Mouse (Mus musculus): Measurements from ENCODE around the gene Kidins220.

Kidins220 gene

DNA sequence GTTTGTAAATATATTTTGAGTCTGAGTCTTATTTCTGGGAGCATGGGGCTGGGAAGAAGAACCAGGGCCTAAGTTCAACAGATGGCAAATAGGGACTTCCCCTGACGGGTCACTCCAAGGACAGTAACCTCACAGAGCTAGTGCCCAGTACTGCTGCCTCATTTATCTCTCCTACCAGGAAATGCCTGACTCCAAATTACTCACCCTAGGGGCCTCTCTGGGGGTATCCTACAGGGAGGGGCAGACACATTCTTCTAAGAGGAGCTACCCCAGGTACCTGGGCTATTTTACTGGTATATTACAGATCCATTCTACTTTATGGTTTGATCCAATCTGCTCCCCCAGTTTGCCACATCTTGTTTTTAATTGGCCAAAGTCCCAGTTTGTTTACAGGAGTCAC, 114.7 kb downstream of the Kidins220 start:
- in situ Hi-C loops (cut with MboI, MseI) = loop anchor here (5.0 to 25.0 kb wide), 2 partner anchors 983 to 1198 kb away; no protein-coding TSS in a partner anchor

DNA sequence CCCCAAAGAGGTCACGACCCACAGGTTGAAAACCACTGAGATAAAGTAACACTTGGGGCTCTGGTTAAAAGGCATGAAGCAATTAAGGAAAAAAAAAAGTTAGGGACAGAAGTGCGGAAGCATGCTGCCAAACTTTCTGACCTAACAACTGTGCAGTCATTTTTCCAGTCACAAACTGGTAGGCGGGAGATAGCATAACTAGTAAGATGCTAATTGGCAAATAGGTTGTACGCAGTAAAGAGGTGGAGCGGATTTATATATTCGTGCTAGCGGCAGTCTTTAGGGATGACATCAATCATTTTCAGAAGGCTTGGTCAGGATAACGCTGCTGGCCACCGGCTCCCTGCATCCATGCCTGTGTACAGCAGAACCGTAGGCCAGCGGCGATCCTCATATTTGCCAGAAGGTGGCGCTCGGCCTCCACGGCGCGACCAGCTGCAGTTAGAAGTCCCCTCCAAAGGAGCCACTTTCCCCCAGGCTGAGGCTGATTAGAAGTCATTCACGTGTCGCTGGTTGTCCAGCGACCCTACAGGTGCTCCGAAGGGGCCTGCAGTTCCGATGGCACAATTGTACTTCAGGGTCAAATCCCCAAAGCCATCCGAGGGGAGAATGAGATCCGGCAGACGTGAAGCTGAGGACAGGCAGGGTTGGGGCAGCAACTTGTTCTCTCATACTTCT, 117.4 kb downstream of the Kidins220 start:
- in situ Hi-C loops (cut with MboI, MseI) = loop anchor here (5.0 to 25.0 kb wide), 3 partner anchors 95 to 1195 kb away; no protein-coding TSS in a partner anchor

DNA sequence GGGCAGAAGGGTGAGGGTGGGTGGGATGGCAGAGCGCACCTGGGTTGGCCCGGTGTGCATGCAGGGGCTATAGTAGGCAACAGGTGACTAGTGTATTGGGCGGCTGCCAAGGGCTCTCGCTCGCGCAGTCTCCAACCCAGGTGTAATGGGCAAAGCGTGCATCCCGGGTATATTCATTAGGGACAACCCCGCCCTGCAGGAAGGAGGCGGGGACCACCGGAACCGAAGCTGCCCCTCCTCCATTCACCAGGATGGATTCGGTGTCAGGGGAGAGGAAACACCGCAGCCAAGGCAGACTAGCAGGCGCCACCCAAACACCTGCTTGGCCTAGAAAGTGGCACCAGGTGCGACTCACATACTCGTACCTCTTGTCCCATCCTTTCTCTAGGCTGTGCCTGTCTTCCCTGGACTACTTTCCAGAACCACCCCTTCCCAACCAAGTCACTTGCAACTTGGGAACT, 118.1 kb downstream of the Kidins220 start:
- in situ Hi-C loops (cut with MboI, MseI) = loop anchor here (5.0 to 25.0 kb wide), 3 partner anchors 95 to 1195 kb away; no protein-coding TSS in a partner anchor

DNA sequence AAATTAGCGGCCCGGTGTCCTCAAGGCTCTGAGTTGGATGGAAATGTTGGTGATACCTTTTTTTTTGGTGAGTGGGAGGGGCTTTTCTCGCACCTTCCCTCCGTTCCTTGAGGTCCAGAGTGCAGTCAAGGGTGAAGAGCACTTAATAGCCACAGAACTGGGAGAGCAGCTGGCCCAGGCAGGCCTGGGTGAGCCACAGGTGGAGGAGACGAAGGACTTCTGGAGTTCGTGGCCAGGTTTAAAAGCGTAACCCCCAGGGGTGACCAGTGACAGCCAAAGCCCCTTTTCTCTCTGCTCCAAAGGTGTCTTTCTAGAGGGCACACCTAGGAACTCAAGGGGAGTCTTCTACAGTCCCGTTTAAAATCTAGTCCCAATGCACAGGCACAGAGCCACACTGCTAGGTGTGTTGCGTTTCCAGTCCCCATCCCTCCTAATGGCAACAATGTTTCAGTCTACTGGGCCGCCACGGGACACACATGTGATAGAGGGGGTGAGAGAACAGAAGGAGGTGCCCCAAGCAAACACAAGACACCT, 118.6 kb downstream of the Kidins220 start:
- in situ Hi-C loops (cut with MboI, MseI) = loop anchor here (5.0 to 25.0 kb wide), 3 partner anchors 94 to 1194 kb away; no protein-coding TSS in a partner anchor

DNA sequence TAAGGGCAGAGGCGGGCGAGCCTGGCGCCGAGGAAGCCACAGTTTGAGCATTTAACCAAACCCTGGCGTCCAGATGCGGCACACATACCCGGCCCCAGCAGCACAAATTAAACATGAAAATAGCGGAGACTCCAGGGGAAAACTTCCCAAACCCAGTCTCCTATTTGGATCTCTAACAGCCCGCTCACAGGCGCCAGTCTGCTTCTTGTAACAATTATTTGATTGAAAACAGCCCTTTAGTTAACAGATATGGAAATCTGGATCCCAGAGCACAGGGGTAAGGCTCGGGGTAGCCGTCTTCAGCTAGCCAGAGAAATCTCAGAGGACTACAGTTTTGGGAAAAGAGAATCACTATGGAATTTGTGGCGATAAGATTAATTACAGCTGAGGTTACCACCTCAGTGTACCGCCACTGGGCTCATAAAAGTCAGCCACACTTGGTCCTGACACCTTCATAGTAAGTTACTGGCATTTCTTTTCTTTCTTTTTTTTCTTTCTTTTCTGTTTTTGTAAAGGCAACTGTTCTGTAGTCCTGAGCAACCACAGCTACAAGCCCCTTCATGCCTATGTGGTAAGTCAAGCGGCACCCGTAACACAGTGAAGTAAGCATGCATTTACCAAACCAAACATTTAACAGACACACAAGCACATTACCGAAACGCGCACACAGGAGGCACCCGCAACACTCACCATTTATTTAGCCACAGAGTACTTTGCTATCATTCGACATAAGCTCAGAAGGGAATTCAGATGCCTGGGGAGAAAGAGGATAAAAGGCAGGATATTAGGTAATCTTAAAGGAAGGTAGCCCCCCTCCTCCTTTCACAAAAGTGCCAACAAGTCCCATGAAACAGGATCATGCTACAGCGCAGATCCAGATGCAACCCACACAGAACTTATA, 120.1 kb downstream of the Kidins220 start:
- in situ Hi-C loops (cut with MboI, MseI) = loop anchor here (5.0 to 25.0 kb wide), 3 partner anchors 92 to 1192 kb away; no protein-coding TSS in a partner anchor

DNA sequence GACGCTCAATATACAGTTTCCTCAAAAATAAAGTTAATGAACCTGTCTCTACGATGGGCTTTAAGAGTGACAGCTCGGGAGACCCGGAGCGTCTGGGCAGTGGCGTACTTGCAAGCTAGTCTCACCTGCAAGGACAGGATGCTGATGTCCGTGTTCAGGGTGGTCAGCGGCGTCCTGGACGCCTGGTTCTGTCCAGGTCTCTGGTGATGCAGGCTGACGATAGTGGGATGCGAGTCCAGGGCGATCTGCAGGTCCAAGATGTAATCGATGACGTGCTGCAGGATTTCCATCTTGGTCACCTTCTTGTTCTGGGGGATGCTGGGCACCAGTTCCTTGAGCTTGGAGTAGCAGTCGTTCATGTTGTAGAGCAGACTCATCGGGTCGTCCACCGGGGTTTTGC, 120.8 kb downstream of the Kidins220 start:
- in situ Hi-C loops (cut with MboI, MseI) = loop anchor here (25.0 kb wide), 1 partner anchor 1192 kb away; no protein-coding TSS in a partner anchor

DNA sequence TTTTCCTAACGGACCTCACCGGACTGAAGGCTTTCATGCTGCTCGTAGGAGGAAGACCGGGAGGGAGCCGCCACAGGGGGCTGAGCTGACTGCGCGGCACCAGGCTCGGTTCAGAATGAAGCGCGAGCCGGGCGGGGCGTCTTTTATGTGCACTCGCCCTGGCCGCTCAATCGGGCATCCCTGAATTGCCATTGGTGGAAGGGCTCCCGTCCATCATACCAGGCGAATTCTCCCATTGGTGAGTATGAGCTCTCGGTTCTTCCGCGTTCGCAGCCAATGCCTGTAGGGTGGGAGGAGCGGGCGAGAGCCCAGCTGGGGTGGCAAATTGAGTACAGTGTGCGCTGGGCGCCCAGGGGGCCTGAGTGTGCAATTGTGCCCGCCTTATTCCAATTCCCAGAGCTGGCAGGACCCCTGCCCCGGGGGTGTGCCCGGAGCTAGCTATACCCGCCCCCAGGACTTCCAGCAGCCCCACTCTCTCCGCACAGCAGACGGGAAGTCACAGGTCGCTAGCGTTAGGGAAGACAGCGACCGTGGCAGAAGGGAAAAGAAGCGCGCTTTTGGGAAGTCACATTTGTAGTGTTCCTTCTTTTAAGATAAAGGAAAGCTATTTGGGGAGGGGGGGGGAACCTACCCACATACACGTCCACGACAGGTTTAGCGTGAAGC, 121.4 kb downstream of the Kidins220 start:
- in situ Hi-C loops (cut with MboI, MseI) = loop anchor here (25.0 kb wide), 1 partner anchor 1191 kb away; no protein-coding TSS in a partner anchor

DNA sequence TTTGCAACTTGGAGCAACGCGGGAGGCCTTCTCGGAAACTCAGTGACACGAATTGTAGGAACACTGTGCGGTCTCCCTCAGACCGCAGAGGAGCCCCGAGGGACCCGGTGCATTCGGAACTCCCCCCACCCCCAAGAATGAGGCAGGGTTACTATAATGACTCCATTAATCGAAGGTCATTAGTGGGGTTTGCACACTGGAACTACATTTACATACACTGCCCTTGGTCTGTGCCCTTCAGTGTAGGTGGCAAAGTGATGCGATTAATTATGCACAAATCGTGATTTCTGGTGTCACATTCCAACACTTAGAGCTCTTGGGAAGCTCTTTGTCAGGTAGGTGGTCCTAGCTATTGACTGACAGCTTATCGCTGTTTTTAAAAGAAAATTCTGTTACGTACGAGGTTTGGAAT, 121.9 kb downstream of the Kidins220 start:
- in situ Hi-C loops (cut with MboI, MseI) = loop anchor here (25.0 kb wide), 1 partner anchor 1191 kb away; no protein-coding TSS in a partner anchor

DNA sequence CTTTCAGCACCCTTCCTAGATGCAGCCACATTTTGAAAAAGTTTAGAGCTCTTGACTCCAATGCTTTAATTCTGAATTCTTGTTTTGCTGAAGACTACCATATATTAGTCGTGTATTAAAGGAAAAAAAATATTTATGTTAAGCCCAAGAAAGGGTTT, 122.2 kb downstream of the Kidins220 start, which contains the start of gene Id2:
Gene Id2 (minus strand): TSS at position 89 of the 158 bp plus-strand sequence.
- in situ Hi-C loops (cut with MboI, MseI) = loop anchor here (25.0 kb wide), 1 partner anchor 1190 kb away; no protein-coding TSS in a partner anchor

DNA sequence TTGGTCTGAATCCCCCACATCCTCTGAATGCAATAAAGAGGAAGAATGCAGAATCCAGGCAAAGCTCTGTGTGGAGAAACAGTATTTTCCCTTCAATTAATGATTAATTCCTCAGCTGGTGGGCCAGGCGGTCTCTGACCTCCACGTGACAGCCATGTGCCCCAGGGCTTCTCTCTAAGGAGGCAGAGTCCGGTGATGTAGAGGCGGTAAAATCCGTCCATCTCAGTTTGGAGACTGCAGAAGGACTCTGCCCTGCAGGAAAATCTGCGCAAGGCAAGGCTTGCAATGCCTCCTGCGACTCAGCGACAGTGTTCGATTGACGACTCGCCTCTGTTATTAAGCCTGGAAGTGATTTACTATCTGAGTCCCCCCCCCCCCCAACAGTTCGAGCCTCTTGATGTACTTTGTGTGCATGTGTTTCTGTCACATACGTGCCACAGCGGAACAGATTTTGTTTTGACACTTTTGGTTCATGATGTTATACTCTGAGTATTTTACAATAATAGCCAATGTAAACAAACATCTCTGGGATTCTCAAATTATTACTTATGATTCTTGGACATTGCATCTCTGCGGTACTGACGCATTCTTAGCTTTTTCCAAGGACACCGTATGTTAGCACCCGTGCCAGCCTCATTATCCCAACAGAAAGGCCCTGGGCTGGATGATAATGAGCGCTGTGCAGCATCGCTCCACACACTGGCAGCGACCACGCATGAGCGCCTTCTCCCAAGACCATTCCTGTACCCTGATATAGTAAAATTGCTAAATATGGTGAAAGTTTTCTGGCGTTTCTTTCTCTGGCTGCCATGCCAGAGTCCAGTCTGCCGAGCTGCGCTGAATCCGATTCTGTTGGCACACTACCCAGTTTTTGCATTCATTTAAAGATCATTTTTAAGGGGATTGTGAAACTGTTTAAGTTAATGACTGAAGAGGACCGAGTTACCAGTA, 122.8 kb downstream of the Kidins220 start:
- in situ Hi-C loops (cut with MboI, MseI) = loop anchor here (25.0 kb wide), 1 partner anchor 1190 kb away; no protein-coding TSS in a partner anchor

DNA sequence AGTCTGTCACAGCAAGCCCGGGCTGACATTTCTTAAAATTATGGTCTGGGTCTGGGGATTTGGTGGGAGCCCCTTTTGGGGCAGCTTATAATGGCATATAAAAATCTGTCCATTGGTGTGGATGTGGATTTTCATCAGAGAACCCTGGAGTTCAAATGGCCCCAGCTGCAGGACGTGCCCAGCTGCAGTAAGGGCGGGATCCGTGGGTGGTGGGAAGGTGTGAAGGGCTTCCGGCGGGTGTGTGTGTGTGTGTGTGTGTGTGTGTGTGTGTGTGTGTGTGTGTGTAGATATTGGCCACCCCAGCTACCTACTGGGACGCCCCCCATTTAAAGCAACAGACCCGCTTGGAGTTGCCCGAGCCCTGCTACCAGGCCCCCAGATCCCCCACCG, 123.4 kb downstream of the Kidins220 start:
- in situ Hi-C loops (cut with MboI, MseI) = loop anchor here (25.0 kb wide), 1 partner anchor 1189 kb away; no protein-coding TSS in a partner anchor

DNA sequence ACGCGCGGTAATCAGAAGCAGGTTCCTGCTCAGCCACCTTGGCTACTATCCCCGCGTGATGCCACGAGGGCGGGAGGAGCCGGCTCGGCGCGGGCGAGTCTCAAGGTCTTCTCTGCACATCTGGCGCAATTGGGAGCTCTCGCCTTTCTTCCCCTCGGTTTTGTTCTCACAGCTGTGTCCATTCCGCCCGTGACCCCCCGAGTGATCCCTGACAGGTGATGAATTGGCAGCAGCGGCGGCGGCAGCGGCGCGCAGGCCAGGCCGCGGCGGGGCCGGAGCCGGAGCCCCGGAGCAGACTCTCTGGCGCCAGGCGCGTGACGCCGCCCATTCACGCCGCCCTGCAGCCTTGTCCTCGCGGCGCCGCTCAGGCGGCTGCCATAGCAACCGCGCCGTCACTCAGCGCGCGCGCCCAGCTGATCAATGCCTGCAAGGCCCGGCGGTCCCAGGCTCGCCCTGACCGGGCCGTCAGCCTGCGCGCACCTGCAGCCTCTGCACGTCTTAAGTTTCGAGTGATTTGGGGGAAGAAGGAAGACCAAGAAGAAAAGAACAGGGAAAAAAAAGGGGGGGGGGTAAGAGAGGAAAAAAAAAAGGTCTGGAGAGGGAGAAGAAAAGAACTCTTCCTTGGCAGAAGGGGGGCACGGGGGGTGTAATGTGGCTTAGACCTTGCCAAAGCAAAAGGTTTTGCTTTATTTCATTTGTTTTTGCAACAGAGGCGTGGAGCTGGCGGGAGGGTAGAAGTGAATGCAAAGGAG, 124.0 kb downstream of the Kidins220 start:
- in situ Hi-C loops (cut with MboI, MseI) = loop anchor here (25.0 kb wide), 1 partner anchor 1189 kb away; no protein-coding TSS in a partner anchor

DNA sequence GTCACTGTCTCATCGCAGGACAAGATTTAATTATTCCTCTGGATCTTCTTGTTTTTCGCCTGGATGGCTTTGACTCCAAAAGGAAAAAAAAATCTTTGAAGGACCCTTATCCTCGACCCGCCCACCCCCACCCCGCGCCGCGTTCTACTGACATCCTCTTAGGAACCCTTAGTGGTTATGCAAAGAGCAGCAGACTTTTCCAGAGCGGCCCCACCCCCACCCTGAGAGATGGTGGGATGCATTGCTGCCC, 124.5 kb downstream of the Kidins220 start:
- in situ Hi-C loops (cut with MboI, MseI) = loop anchor here (25.0 kb wide), 1 partner anchor 1188 kb away; no protein-coding TSS in a partner anchor

DNA sequence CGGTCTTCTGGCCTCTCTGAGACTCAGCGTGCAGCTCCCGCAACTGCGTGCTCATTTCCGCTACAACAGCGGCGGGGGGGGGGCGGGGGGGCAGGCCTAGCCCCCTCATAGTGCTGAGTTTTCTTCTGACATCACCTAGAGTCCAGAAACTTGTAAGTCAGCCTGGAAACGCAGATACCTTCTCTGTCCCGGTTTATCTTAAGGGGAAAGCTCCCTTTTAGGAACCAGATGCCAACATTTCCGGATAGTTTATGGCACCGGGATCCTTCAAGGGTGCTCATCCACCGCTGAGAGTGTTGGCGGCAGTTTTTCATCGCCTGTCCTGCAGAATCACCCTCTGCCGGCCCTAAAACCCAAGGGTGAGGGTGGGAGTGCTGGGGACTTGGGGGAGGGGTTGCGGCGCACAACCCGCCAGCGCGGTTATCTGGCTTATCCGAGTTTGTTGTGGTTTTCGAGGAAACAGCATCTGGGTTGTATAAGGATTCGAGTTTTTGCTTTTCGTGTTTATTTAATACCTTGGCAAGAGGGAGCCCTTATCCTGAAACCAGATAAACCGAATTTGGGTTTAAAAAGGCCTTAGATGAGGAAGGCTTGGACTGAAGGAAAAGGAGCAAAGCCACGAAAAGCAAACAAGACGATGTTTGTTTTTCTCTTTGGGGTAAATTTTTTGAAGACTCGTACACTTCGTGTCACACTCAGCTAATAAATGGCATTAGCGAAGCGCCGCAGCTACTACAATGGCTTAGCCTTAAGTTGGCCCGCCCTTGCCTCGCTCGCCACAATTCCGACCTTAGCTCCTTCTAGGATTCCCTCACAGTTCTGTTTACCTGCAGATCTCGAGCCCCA, 125.1 kb downstream of the Kidins220 start:
- in situ Hi-C loops (cut with MboI, MseI) = loop anchor here (25.0 kb wide), 1 partner anchor 1188 kb away; no protein-coding TSS in a partner anchor

DNA sequence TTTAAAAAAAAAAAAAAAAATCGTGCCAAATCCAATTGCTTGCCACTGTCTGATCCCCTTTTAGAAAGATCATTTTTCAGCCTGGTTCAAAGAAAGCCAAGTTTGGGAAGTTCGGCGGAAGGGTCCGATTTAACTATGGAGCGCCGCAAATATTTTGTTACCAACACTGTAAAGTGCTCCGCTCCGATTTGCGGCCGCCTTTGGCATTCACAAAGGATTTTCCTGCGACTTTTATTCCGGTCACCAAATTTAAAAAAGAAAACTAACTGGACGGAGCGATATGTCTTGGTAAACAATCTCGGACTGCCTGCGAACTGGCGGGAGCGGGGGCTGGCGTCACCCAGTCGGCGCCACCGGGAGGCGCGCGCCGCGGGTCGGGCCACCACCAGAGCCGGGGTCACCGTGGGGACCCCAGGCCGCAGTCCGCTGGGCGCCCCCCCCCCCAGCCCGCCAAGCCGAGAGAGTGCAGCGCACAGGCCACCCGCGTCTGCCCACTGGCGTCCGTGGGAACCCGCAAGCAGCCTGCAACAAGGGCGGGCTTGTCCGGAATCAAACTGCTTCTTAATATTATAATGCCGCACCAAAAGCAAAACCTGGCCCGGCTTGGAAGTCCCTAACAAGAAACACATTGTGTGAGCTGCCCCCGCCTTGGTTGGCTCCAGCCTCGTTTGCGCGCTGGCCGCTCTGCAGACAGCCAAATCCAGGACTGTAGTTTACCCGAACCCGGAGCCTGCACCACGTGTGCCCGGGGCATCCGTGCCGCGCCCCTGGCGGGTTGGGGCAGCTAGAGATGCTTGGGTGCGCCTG, 125.9 kb downstream of the Kidins220 start:
- in situ Hi-C loops (cut with MboI, MseI) = no loop called here

DNA sequence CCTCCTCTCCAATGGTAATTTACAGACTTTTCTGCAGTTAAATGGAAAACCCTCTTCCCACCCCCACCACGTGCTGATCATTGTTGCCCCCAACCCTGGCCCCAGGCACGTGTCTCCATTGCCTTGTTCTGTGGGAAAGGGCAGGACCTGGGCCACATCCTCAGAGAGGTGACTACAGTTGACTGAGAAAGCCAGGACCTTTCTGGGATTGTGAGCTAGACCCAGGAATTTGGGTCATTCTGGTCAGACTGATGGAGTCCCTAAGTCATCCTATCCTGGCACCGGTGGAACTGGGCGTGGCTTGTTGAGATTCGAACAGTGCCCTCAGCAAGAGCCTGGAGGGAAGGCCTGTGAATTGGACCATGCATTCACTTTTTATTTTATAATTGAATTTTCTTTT, 126.7 kb downstream of the Kidins220 start:
- in situ Hi-C loops (cut with MboI, MseI) = no loop called here

DNA sequence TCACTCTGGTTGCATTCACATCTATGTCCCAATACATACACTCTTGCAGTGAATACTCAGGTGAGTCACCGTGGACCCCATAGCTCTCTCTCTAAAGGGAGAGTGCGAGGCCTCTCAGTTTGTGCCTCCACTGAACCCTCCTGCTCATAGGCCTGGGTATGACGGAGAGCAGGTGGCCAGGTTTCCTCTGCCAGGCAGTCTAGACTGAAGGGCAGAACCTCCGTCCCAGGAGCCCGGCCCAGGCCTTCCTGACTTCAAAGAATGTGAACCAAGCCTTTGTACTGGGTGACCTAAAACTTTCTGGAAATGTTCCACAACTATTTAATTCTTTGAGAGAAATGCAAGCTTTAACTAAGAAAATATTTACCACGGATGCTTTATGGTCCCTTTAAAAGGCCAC, 129.2 kb downstream of the Kidins220 start:
- in situ Hi-C loops (cut with MboI, MseI) = no loop called here

DNA sequence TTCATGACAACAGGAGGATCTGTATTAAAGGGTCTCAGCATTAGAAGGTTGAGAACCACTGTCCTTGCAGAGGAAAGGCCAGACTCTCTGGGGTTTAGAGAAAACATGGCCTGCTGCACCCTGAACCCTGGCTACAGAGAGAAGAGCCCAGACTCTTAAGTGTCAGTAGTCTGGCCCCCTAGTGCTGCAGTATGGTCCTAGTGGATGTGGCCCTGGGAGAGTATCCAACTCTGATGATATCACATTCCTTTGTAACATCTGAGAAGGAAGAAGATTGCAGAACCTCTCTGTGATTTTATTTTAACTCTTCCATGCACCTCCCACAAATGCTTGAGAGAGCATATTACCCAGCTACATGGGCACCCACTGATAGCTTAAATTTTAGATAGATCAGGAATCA, 129.8 kb downstream of the Kidins220 start:
- in situ Hi-C loops (cut with MboI, MseI) = no loop called here

Data from regulatory T cell (primary cell).